Mouse (Mus musculus) limb, embryonic 11.5 days (tissue): Measurements from ENCODE around the gene Rps16. TPM values are rescaled to one million over a fixed set of nuclear protein-coding genes. Genes with fewer than 3 reads are reported as not detected.
A peak's percentile ranks its signal among the peaks of the same experiment; 100 is the strongest.

ENCODE experiments used
- ATAC-seq: fragments of 200-750 bp; cut with Nextera tagmentation; 2 replicates; pipeline ENCODE4 v1.8.0; 2017; ENCODE audit warnings: low read depth; ENCODE audit not compliant: insufficient number of reproducible peaks, low FRiP score, low TSS enrichment
- DNase-seq: peaks from one replicate; pipeline ENCODE4 v3.0.0-alpha.2; 2015; ENCODE audit warnings: low spot score
- H3K27ac ChIP-seq: fragments of 300-500 bp; sonication (generic); replicated peaks from 2 replicates; pipeline ENCODE4 v1.5.1; 2014; ENCODE audit warnings: low read depth, mild to moderate bottlenecking, low read length
- H3K27me3 ChIP-seq: fragments of 300-500 bp; sonication (generic); 2 replicates; pipeline ENCODE4 v1.6.1; 2014; ENCODE audit warnings: mild to moderate bottlenecking, low read length, mixed read lengths; ENCODE audit not compliant: control insufficient read depth, insufficient read depth
- H3K36me3 ChIP-seq: fragments of 300-500 bp; sonication (generic); 2 replicates; pipeline ENCODE4 v1.6.1; 2014; ENCODE audit warnings: mild to moderate bottlenecking, low read length, moderate library complexity, mixed read lengths; ENCODE audit not compliant: control insufficient read depth, insufficient read depth
- H3K4me1 ChIP-seq: fragments of 300-500 bp; sonication (generic); 2 replicates; pipeline ENCODE4 v1.6.1; 2014; ENCODE audit warnings: low read length, mixed read lengths; ENCODE audit not compliant: control insufficient read depth, insufficient read depth
- H3K4me2 ChIP-seq: fragments of 300-500 bp; sonication (generic); 2 replicates; pipeline ENCODE4 v1.6.1; 2014; ENCODE audit warnings: low read depth, mild to moderate bottlenecking, moderate library complexity; ENCODE audit not compliant: severe bottlenecking
- H3K4me3 ChIP-seq: fragments of 300-500 bp; sonication (generic); 2 replicates; pipeline ENCODE4 v1.5.1; 2014; ENCODE audit warnings: low read depth, low read length
- H3K9ac ChIP-seq: fragments of 300-500 bp; sonication (generic); 2 replicates; pipeline ENCODE4 v1.6.1; 2014; ENCODE audit warnings: mild to moderate bottlenecking, low read length
- H3K9me3 ChIP-seq: fragments of 300-500 bp; sonication (generic); 2 replicates; pipeline ENCODE4 v1.6.1; 2016; ENCODE audit warnings: low read length; ENCODE audit not compliant: control insufficient read depth
- WGBS: fragments of 180-500 bp; shearing (Covaris S2); extraction: QIAGEN DNeasy Blood & Tissue Kit; methylation state at CpG from one replicate; pipeline ENCODE4 v1.1.7; 2014; 5-methylcytosine and 5-hydroxymethylcytosine counted together
- polyA plus RNA-seq: library from polyadenylated mRNA; unstranded; fragments of >200 nt; fragmentation: Nextera tagmentation; extraction: Ambion mirVana; gene quantifications from 2 replicates; pipeline ENCODE4 v1.2.1, GENCODE M21; 2014

The Rps16 gene
- polyA plus RNA-seq, 1 experiment from 2014 or later: 1,120 TPM

DNA sequence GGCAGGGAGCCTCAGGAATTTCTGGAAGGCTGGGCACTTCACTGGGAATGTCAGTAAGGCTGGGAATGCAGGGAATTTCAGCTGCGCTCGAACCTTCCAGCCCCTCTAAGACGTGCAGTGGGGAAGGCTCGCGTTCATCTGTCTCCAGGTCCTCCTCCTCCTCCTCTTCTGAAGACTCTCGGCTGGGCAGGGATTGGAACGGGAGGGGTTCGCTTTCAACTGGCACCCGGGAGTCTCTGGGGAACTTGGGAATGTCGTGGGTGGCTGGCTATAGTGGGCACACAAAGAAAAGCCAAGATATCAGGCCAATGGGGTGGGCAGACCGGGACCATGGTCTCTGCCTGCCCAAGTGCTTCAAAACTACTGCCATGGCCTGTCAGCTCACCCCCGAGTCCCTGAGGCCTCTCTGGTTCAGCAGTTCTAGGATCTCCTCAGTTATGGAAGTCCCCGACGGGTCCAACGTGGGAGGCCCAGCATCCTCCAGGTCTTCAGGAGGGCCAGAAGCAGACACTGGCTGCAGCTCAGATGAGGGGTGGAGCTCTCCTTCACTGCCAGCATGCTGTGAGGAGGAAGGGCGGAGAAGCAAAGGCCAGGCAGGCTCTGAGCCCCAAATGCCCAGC is 12.1 kb downstream of the Rps16 start:
- ATAC-seq: no peak
- Histone ChIP-seq H3K9ac (no peak overlapping the region), H3K4me3 (no peak overlapping the region), H3K36me3 (peaks cover 55% of the 10 kb centered on the region), H3K4me2 (no peak overlapping the region), H3K27ac (no peak overlapping the region), H3K4me1 (peaks cover 3% of the 10 kb centered on the region), H3K9me3 (no peaks in the 10 kb centered on the region), H3K27me3 (no peaks in the 10 kb centered on the region)
- no peak for DNase-seq
- WGBS: 91% methylated on average over 16 of the region's 16 CpGs

DNA sequence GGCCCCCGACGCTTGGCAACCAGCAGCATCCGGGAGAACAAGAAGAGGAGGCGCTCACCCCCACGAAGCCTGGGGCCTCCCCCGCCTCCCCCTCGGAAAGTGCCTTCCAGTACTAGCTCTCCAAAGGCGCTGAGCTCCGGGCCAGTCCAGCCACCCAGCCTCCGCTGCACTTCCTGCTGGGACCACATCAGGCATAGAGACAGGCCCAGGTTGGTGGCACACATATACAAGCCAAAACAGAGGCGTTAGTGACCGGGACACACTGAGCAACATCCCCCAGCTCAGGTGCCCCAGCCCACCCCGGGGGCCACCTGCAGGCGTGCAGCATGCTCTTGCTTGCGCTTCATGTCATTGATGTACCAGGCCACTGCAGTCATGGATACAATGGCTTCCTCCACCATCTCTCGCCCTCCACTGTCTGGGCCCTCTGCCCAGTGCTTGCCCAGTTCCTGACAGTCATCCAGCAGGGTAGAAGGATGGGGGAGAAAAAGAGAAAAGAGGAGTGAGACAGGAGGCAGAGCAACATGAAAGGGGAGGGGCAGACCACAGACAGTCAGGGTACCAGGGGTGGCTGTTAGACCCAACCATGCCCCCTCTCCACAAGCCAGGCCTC is 17.3 kb downstream of the Rps16 start:
- H3K9ac ChIP-seq: no peak overlapping the region
- H3K4me2 ChIP-seq: no peak overlapping the region
- H3K4me3 ChIP-seq: no peak overlapping the region
- H3K9me3 ChIP-seq: no peaks in the 10 kb centered on the region
- H3K27me3 ChIP-seq: no peaks in the 10 kb centered on the region
- ATAC-seq: no peak
- H3K36me3 ChIP-seq: peaks cover 31% of the 10 kb centered on the region
- H3K4me1 ChIP-seq: peaks cover 11% of the 10 kb centered on the region
- H3K27ac ChIP-seq: no peak overlapping the region
- WGBS: 92% methylated on average over 16 of the region's 16 CpGs
- no peak for DNase-seq

DNA sequence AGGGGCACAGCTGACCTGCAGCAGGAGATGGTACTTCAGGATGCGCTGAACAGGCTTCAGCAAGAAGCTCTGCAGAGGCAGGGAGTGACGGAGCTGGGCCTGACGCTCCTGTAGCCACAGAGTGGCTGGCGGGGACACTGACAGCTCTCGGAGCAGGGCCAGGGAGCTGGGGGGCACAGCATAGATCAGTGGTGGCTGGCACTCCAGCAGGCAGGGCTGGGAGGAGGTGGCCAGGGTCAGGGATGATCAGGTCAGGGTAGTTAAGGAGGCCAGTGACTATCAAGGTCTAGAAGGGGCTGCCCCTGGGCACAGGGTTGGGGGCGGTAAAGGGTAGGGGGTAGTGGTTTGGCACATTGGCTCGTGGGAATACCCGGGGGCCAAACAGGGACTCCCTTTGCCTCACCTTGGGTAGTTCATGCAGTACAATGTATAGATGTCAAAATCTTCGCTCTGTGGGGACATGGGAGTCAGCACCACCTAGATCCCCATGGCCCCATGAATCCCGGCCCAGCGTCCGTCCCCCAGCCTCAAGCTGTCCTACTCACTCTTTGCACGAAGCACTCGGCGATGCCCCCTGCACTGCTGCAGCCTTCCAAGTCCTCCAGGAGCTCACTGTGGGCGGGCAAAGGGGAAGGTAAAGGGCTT is 17.9 kb downstream of the Rps16 start:
- 92% methylated on average over 16 of the region's 16 CpGs for WGBS
- no peak for ATAC-seq
- no peak for DNase-seq
- no peak overlapping the region for H3K4me2 ChIP-seq
- peaks cover 26% of the 10 kb centered on the region for H3K36me3 ChIP-seq
- peaks cover 11% of the 10 kb centered on the region for H3K4me1 ChIP-seq
- no peak overlapping the region for H3K9ac ChIP-seq
- no peaks in the 10 kb centered on the region for H3K9me3 ChIP-seq
- no peaks in the 10 kb centered on the region for H3K27me3 ChIP-seq
- no peak overlapping the region for H3K27ac ChIP-seq
- H3K4me3 ChIP-seq: no peak overlapping the region

DNA sequence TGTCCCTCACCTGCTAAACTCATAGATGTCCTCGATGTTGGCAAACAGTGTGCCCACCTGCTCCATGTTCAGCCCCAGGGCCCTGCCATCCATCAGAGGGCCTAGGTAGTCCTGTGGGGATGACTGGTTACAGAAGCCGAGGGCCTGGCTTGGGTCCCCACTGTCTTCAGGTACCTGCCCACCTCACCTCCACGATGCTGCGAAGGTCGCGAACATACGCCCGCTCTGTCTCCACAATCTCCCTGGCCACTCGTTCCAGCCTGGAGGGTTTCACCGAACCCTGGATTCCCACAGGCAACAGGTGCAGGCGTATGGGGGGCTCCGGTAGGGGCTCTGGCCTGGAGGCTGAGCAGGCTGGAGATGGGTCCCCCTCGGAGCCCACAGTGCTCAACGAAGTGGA is 19.6 kb downstream of the Rps16 start:
- Histone ChIP-seq H3K4me3 (peak overlapping the region; percentile 81; the same call in 1 of the 2 replicates), H3K9ac (no peak overlapping the region), H3K36me3 (peaks cover 16% of the 10 kb centered on the region), H3K27me3 (no peaks in the 10 kb centered on the region), H3K27ac (no peak overlapping the region), H3K9me3 (no peaks in the 10 kb centered on the region), H3K4me2 (peak overlapping the region; percentile 95), H3K4me1 (peaks cover 11% of the 10 kb centered on the region)
- ATAC-seq: no peak
- 94% methylated on average over 14 of the region's 14 CpGs for WGBS
- no peak for DNase-seq

DNA sequence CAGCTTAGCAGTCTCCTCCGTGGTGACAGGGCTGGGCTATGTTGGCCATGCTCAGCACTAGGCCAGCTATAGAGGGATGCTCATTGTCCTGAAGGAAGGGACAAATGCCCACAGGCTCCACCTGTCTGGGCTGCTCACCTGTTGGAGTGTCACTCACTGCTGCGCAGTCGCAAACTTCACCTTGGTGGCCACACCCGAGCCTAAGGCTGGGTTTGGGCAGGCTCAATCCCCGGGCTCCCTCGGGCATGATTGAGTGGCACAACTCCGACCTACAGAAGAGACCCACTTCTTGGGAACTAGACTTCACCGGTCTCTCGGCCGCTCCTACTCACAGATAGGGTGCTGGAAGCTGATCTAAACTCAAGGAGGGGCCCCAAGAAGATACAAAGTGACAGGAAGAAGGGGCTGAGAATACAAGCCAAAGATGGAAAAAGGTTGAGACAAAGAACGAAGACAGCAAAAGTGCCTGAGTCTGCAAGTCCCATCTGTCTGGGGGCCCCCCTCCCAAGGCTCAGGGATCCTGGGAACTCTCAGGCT is 20.6 kb downstream of the Rps16 start:
- Histone ChIP-seq H3K9me3 (no peaks in the 10 kb centered on the region), H3K4me1 (peaks cover 11% of the 10 kb centered on the region), H3K4me3 (peak overlapping the region; percentile 81), H3K27ac (peak overlapping the region; percentile 94; the same call in 1 of the 2 replicates), H3K4me2 (peak overlapping the region; percentile 95), H3K9ac (peak overlapping the region; percentile 96), H3K27me3 (no peaks in the 10 kb centered on the region), H3K36me3 (peaks cover 14% of the 10 kb centered on the region; the same call in 1 of the 2 replicates)
- ATAC-seq (no peak), DNase-seq (no peak)
- 7% methylated on average over 11 of the region's 11 CpGs for WGBS

DNA sequence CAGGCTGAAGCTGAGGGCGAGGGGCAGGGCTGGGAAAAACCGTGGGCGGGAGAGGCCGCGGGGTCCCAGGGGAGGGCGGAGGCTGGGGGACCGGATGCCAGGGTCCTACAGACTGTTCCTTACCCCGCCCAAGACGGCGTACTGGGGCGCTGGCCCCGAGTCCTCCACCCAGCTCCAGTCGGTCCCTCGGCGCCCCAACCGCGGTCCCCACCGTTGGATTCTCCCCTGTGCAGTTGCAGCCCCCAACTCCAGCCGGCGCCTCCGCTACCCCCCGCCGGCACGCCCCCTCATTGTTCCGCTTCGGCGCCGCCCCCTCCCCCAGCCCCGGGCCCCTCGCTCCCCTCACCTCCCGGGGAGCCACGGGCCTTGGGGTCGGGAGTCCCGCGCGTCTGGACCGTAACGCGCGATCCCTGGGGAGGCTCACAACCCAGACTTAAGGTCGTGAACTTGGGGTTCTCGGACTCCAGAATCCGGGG is 21.1 kb downstream of the Rps16 start:
- ATAC-seq (no peak), DNase-seq (peak; percentile 80)
- no peaks in the 10 kb centered on the region for H3K9me3 ChIP-seq
- peak overlapping the region; percentile 94 for H3K27ac ChIP-seq
- peak overlapping the region; percentile 81 for H3K4me3 ChIP-seq
- peaks cover 12% of the 10 kb centered on the region; the same call in 1 of the 2 replicates for H3K36me3 ChIP-seq
- H3K4me2 ChIP-seq: peak overlapping the region; percentile 95
- WGBS: 1% methylated on average over 43 of the region's 43 CpGs
- H3K4me1 ChIP-seq: peaks cover 15% of the 10 kb centered on the region
- H3K9ac ChIP-seq: peak overlapping the region; percentile 96
- H3K27me3 ChIP-seq: no peaks in the 10 kb centered on the region

DNA sequence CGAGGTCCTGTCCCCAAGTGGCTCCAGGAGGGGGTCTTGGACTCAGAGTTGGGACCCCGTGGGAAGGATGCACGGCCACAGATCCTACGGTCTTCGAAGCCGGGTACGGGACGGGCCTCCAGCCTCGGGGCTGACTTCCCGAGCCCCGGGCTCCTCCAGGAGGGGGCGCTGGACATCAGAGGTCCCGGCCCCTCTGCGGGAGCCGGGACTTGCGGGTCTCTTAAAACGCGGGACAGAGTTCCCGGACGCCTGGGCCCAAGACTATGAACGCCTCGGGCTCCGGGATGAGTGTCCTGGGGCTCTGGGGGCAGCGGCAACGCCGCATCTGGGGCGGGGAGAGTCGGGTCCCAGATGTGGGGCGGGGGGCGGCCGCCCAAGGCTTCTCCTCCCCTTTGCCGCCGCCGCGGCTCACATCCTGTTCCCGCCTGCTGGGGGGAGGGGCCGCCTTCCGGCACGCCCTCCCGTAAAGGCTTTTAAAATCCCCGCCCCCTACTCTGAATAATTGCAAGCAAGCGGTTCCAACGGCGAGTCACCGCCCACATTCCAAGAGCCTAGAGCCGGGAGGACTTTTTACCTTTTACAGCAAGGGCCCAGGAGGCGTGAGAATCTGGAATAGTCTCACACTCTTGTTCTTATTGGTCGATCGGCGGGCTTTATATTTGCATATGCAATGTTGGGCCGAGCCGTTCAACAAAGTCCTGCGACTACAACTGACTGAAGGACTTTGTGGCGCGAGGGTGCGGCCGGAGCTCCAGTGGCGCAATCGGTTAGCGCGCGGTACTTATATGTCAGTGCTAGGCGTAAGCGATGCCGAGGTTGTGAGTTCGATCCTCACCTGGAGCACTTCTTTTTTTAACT is 22.0 kb downstream of the Rps16 start, which contains the start of gene Plekhg2:
TSS of gene Plekhg2 (minus strand) at position 349 of the 858 bp plus-strand sequence.
- peak within 1 kb of the TSS; percentile 95 for H3K4me2 ChIP-seq
- peaks cover 17% of the 10 kb centered on the region for H3K4me1 ChIP-seq
- under 1% methylated on average over 54 of the region's 66 CpGs for WGBS
- ATAC-seq (peak; percentile 87), DNase-seq (peak; percentile 100)
- peaks cover 5% of the 10 kb centered on the region; the same call in 1 of the 2 replicates for H3K36me3 ChIP-seq
- no peaks in the 10 kb centered on the region for H3K9me3 ChIP-seq
- H3K27me3 ChIP-seq: no peaks in the 10 kb centered on the region
- H3K4me3 ChIP-seq: peak within 1 kb of the TSS; percentile 81
- peak within 1 kb of the TSS; percentile 96 for H3K9ac ChIP-seq
- H3K27ac ChIP-seq: peak within 1 kb of the TSS; percentile 94
